Mouse (Mus musculus) brain, embryonic 14.5 days (tissue): ENCODE data around the gene Hao2.

Source experiments
- CTCF ChIP-seq: fragments of 200-500 bp; IDR thresholded peaks from 2 replicates; pipeline ENCODE4 v1.5.1; 2012; ENCODE audit warnings: inconsistent platforms, mild to moderate bottlenecking, moderate library complexity, borderline replicate concordance; ENCODE audit not compliant: insufficient read depth, insufficient read length; ENCODE audit errors: extremely low read depth
- POLR2A ChIP-seq: fragments of 200-500 bp; IDR thresholded peaks from 2 replicates; pipeline ENCODE4 v1.6.1; 2012; ENCODE audit warnings: mild to moderate bottlenecking, inconsistent platforms, borderline replicate concordance; ENCODE audit not compliant: poor library complexity, insufficient read depth, insufficient read length, severe bottlenecking; ENCODE audit errors: extremely low read depth

DNA sequence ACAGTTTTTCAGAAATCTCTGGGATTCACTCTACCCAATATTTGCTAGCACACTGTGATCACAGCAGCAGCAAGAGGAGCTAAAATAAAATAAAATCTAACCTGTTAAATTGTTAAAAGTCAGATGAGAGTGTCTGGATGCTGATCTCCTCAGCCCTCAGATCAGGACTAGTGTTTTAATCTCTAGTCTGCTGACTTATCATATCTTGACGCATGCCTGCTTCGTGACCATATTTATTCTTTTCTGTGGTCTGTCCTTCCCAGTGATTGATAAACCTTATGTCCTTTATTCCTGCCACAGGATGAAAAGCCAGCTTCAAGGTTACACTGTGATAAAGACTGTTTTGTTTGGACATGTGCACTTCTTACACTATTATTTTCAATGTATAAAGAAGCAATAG lies 35.0 kb downstream of the Hao2 start:
- TF ChIP-seq CTCF = no peak
- TF ChIP-seq POLR2A = no peak
